Mouse (Mus musculus): ENCODE results near the gene Ccdc89.

The Ccdc89 gene

GRCm38 (mm10) chr7:90461441-90461840 is 35.1 kb downstream of the Ccdc89 start:
- DNase-seq (ENCODE audit: extremely low read depth, insufficient read length, low spot score), result no peak

GRCm38 (mm10) chr7:90473511-90473910 is 47.1 kb downstream of the Ccdc89 start:
- no peak for DNase-seq (ENCODE audit: extremely low read depth, insufficient read length, low spot score)

- DNase-seq (ENCODE audit: extremely low read depth, insufficient read length, low spot score), result peak; percentile 99
Measured at GRCm38 (mm10) chr7:90475793-90476312, 49.5 kb downstream of the Ccdc89 start, which contains the start of gene Tmem126b. Tmem126b (minus strand) TSS chr7:90476001.

GRCm38 (mm10) chr7:90476313-90477245 is 50.2 kb downstream of the Ccdc89 start, which contains the start of gene Dlg2:
Dlg2 (plus strand) TSS chr7:90476672.
- no peak for DNase-seq (ENCODE audit: extremely low read depth, insufficient read length, low spot score)

Measured in 3134 (cell line).